In genomic region chr7:34255916-34256315, GRCm38 (mm10) we compare ENCODE assay signal across 19 mouse cellular contexts. TPM values are rescaled to one million over a fixed set of nuclear protein-coding genes. Genes with fewer than 3 reads are reported as not detected.
DNase-seq lines count a peak whose midpoint lies in the region; ATAC-seq and TF ChIP-seq lines count a peak whose summit lies in the region.
"Had no signal": no experiment of that assay in that cellular context is flagged by ENCODE, and none has a peak within 500 bp of the region (broad histone marks: within the 10 kb centered on the region; RNA-seq: fewer than 3 reads in every experiment).

No protein-coding gene starts in this region.

- H3K4me1 ChIP-seq in hindbrain, postnatal 0 days (ENCODE audit: insufficient read depth, low read length): no peaks in the 10 kb centered on the region
- no peaks in the 10 kb centered on the region for H3K4me1 ChIP-seq in hindbrain, embryonic 11.5 days (replicated peaks; ENCODE audit: control insufficient read depth, insufficient read depth, low read length)
- peaks cover 2% of the 10 kb centered on the region; the same call in 1 of the 2 replicates for H3K4me1 ChIP-seq in cortical plate, adult 2 months (ENCODE audit: control insufficient read depth, insufficient read depth, low read length)

- no peak for ATAC-seq in hindbrain, postnatal 0 days
- ATAC-seq in hindbrain, embryonic 11.5 days (ENCODE audit: low FRiP score): no peak
- ATAC-seq: forebrain, embryonic 16.5 days had no signal

- no peaks in the 10 kb centered on the region for H3K9me3 ChIP-seq in hindbrain, postnatal 0 days (ENCODE audit: low read length)
- H3K9me3 ChIP-seq in hindbrain, embryonic 11.5 days (ENCODE audit: control insufficient read depth, low read length): no peaks in the 10 kb centered on the region

- peak; percentile 79 for DNase-seq in heart, adult 11 months
- no peak for DNase-seq in heart, adult 18-20 months
- no peak for DNase-seq in hindbrain, postnatal 0 days (ENCODE audit: low spot score)
- DNase-seq in hindbrain, embryonic 11.5 days (ENCODE audit: low spot score): no peak
- DNase-seq in left cerebral cortex, adult 2 months (ENCODE audit: extremely low spot score in 1 of 2, low spot score in 2 of 2): no peak
- DNase-seq in left cerebral cortex, postnatal 25 days (ENCODE audit: low spot score in 2 of 2): no peak
- no peak for DNase-seq in thymus, adult 18-20 months
- DNase-seq: adrenal gland, postnatal 25 days; cerebellum, postnatal 14 days; liver; lung, postnatal 14 days; midbrain, embryonic 14.5 days; right cerebral cortex, adult 18-20 months; thymus, postnatal 4 days had no signal

- H3K4me3 ChIP-seq in hindbrain, postnatal 0 days (ENCODE audit: low read length): no peak overlapping the region
- H3K4me3 ChIP-seq in hindbrain, embryonic 11.5 days (ENCODE audit: low read depth, low read length): no peak overlapping the region
- H3K4me3 ChIP-seq in left cerebral cortex, adult 2 months: no peak overlapping the region
- H3K4me3 ChIP-seq in cortical plate, adult 2 months (ENCODE audit: insufficient read depth, low read length): no peak overlapping the region

- H3K27ac ChIP-seq in hindbrain, postnatal 0 days: peak overlapping the region; percentile 11; the same call in 1 of the 2 replicates
- no peak overlapping the region for H3K27ac ChIP-seq in hindbrain, embryonic 11.5 days (ENCODE audit: low read depth, low read length)
- peak overlapping the region; percentile 71 for H3K27ac ChIP-seq in left cerebral cortex, adult 2 months
- H3K27ac ChIP-seq in cortical plate, adult 2 months (ENCODE audit: insufficient read depth, low read length): peak overlapping the region; percentile 50; the same call in 1 of the 2 replicates

- no peaks in the 10 kb centered on the region for H3K27me3 ChIP-seq in hindbrain, postnatal 0 days (ENCODE audit: insufficient read depth, low read length)
- H3K27me3 ChIP-seq in hindbrain, embryonic 11.5 days (ENCODE audit: control insufficient read depth, insufficient read depth, low read length): no peaks in the 10 kb centered on the region

- no peak overlapping the region for H3K4me2 ChIP-seq in hindbrain, postnatal 0 days (ENCODE audit: low read depth, low read length)
- H3K4me2 ChIP-seq in hindbrain, embryonic 11.5 days (replicated peaks; ENCODE audit: low read depth, low read length): no peak overlapping the region

- TF ChIP-seq POLR2A in cortical plate, adult 2 months (IDR thresholded peaks at IDR 0.05; ENCODE audit: extremely low read depth, insufficient read depth, low read length): no peak

- H3K9ac ChIP-seq in hindbrain, postnatal 0 days (replicated peaks; ENCODE audit: low read length): no peak overlapping the region
- no peak overlapping the region for H3K9ac ChIP-seq in hindbrain, embryonic 11.5 days (ENCODE audit: low read depth, low read length)

- peaks cover 30% of the 10 kb centered on the region for H3K36me3 ChIP-seq in hindbrain, postnatal 0 days (ENCODE audit: insufficient read depth, low read length)
- H3K36me3 ChIP-seq in hindbrain, embryonic 11.5 days (ENCODE audit: control insufficient read depth, insufficient read depth, low read length): peaks cover 5% of the 10 kb centered on the region

- intact Hi-C loops in left cerebral cortex, adult 2 months (cut with DNase I): no loop called here
- intact Hi-C loops in left cerebral cortex, postnatal 25 days (cut with DNase I): no loop called here

- 92% methylated on average over 1 of the region's 1 CpGs for WGBS in hindbrain, postnatal 0 days
- 100% methylated on average over 1 of the region's 1 CpGs for WGBS in hindbrain, embryonic 11.5 days

- no peak for TF ChIP-seq CTCF in hindbrain, postnatal 0 days (IDR thresholded peaks at IDR 0.05; ENCODE audit: low read depth)
- no peak for TF ChIP-seq CTCF in left cerebral cortex, adult 2 months (IDR thresholded peaks at IDR 0.05)
- no peak for TF ChIP-seq CTCF in cortical plate, adult 2 months (IDR thresholded peaks at IDR 0.05; ENCODE audit: extremely low read depth, insufficient read depth, low read length)

RNA-seq across cellular contexts. Expression of gene Gm6096, which starts 5.1 kb away (rescaled TPM):
- not detected for total RNA-seq in heart, adult 18-20 months (2021)
- not detected in 2 replicates for total RNA-seq in hindbrain, postnatal 0 days (2014; rRNA removed)
- polyA plus RNA-seq in hindbrain, postnatal 0 days (2015; fragmentation: Nextera tagmentation; extraction: Ambion mirVana): not detected in 2 replicates
- 1.1 TPM in 1 of 2 replicates, not detected in the other for polyA plus RNA-seq in hindbrain, embryonic 11.5 days (2014; fragmentation: Nextera tagmentation; extraction: Ambion mirVana)
- not detected for total RNA-seq in left cerebral cortex, adult 2 months (2021)
- total RNA-seq in left cerebral cortex, postnatal 25 days (2021): not detected
- polyA plus RNA-seq in cortical plate, adult 2 months (2012; rRNA removed): not detected in 2 replicates
- total RNA-seq: adrenal gland, postnatal 25 days; gastrocnemius, adult 18-20 months; layer of hippocampus, postnatal 10 days; left cerebral cortex, postnatal 14 days had no signal

RNA-seq across cellular contexts. Expression of gene Gpi1, which starts 25.8 kb away (rescaled TPM):
- total RNA-seq in heart, adult 18-20 months (2021): 100 to 1,000 TPM; 571 to 604 TPM
- 389 and 393 TPM in 2 replicates for total RNA-seq in hindbrain, postnatal 0 days (2014; rRNA removed)
- 413 and 448 TPM in 2 replicates for polyA plus RNA-seq in hindbrain, postnatal 0 days (2015; fragmentation: Nextera tagmentation; extraction: Ambion mirVana)
- polyA plus RNA-seq in hindbrain, embryonic 11.5 days (2014; fragmentation: Nextera tagmentation; extraction: Ambion mirVana): 267 and 282 TPM in 2 replicates
- 100 to 1,000 TPM; 642 to 716 TPM for total RNA-seq in left cerebral cortex, adult 2 months (2021)
- 100 to 1,000 TPM; 657 to 693 TPM for total RNA-seq in left cerebral cortex, postnatal 25 days (2021)
- polyA plus RNA-seq in cortical plate, adult 2 months (2012; rRNA removed): 708 and 714 TPM in 2 replicates

RNA-seq across cellular contexts. Expression of gene 4931406P16Rik, which starts 57.4 kb away (rescaled TPM):
- 10 to 100 TPM; 34.8 to 41.3 TPM for total RNA-seq in heart, adult 18-20 months (2021)
- total RNA-seq in hindbrain, postnatal 0 days (2014; rRNA removed): 61.0 and 65.5 TPM in 2 replicates
- 23.2 and 31.5 TPM in 2 replicates for polyA plus RNA-seq in hindbrain, postnatal 0 days (2015; fragmentation: Nextera tagmentation; extraction: Ambion mirVana)
- polyA plus RNA-seq in hindbrain, embryonic 11.5 days (2014; fragmentation: Nextera tagmentation; extraction: Ambion mirVana): 28.5 and 40.3 TPM in 2 replicates
- total RNA-seq in left cerebral cortex, adult 2 months (2021): 10 to 100 TPM; 40.7 to 42.8 TPM
- total RNA-seq in left cerebral cortex, postnatal 25 days (2021): 10 to 100 TPM; 42.6 to 43.0 TPM
- 30.6 and 32.0 TPM in 2 replicates for polyA plus RNA-seq in cortical plate, adult 2 months (2012; rRNA removed)

RNA-seq across cellular contexts. Expression of gene Pdcd2l, which starts 59.5 kb away (rescaled TPM):
- total RNA-seq in heart, adult 18-20 months (2021): 10 to 100 TPM; 18.7 to 23.5 TPM
- 37.6 and 42.7 TPM in 2 replicates for total RNA-seq in hindbrain, postnatal 0 days (2014; rRNA removed)
- 61.6 and 65.7 TPM in 2 replicates for polyA plus RNA-seq in hindbrain, postnatal 0 days (2015; fragmentation: Nextera tagmentation; extraction: Ambion mirVana)
- polyA plus RNA-seq in hindbrain, embryonic 11.5 days (2014; fragmentation: Nextera tagmentation; extraction: Ambion mirVana): 63.8 and 79.6 TPM in 2 replicates
- 10 to 100 TPM; 23.8 to 26.9 TPM for total RNA-seq in left cerebral cortex, adult 2 months (2021)
- 10 to 100 TPM; 20.8 to 25.5 TPM for total RNA-seq in left cerebral cortex, postnatal 25 days (2021)
- 28.3 and 30.5 TPM in 2 replicates for polyA plus RNA-seq in cortical plate, adult 2 months (2012; rRNA removed)
